Mouse (Mus musculus) lung, embryonic 16.5 days (tissue): ENCODE measurements around the gene Ube3b. TPM values are rescaled to one million over a fixed set of nuclear protein-coding genes. Genes with fewer than 3 reads are reported as not detected.
A peak's percentile ranks its signal among the peaks of the same experiment; 100 is the strongest.

Experiments
- ATAC-seq: fragments of 200-750 bp; cut with Nextera tagmentation; 2 replicates; pipeline ENCODE4 v1.8.0; 2017; ENCODE audit warnings: low read depth, mild to moderate bottlenecking, moderate library complexity
- H3K27ac ChIP-seq: fragments of 300-500 bp; sonication (generic); 2 replicates; pipeline ENCODE4 v1.5.1; 2014; ENCODE audit warnings: mild to moderate bottlenecking, control low read depth, low read length
- H3K27me3 ChIP-seq: fragments of 300-500 bp; sonication (generic); 2 replicates; pipeline ENCODE4 v1.6.1; 2014; ENCODE audit warnings: low read depth, low read length, mixed read lengths; ENCODE audit not compliant: control insufficient read depth, insufficient read depth
- H3K36me3 ChIP-seq: fragments of 300-500 bp; sonication (generic); 2 replicates; pipeline ENCODE4 v1.6.1; 2014; ENCODE audit warnings: low read length; ENCODE audit not compliant: control insufficient read depth, insufficient read depth
- H3K4me1 ChIP-seq: fragments of 300-500 bp; sonication (generic); replicated peaks from 2 replicates; pipeline ENCODE4 v1.6.1; 2014; ENCODE audit warnings: low read length, mixed read lengths; ENCODE audit not compliant: control insufficient read depth, insufficient read depth
- H3K4me2 ChIP-seq: fragments of 300-500 bp; sonication (generic); 2 replicates; pipeline ENCODE4 v1.6.1; 2014; ENCODE audit warnings: low read depth, low read length, control low read depth
- H3K4me3 ChIP-seq: fragments of 300-500 bp; sonication (generic); 2 replicates; pipeline ENCODE4 v1.5.1; 2014; ENCODE audit warnings: mild to moderate bottlenecking, low read length, control low read depth
- H3K9ac ChIP-seq: fragments of 300-500 bp; sonication (generic); 2 replicates; pipeline ENCODE4 v1.6.1; 2014; ENCODE audit warnings: low read length, control low read depth
- H3K9me3 ChIP-seq: fragments of 300-500 bp; sonication (generic); 2 replicates; pipeline ENCODE4 v1.6.1; 2016; ENCODE audit warnings: low read length; ENCODE audit not compliant: control insufficient read depth
- WGBS: fragments of 180-500 bp; shearing (Covaris S2); extraction: QIAGEN DNeasy Blood & Tissue Kit; methylation state at CpG from one replicate; pipeline ENCODE4 v1.1.7; 2014; 5-methylcytosine and 5-hydroxymethylcytosine counted together
- polyA plus RNA-seq: library from polyadenylated mRNA; unstranded; fragments of >200 nt; fragmentation: Nextera tagmentation; extraction: Ambion mirVana; gene quantifications from 2 replicates; pipeline ENCODE4 v1.2.1, GENCODE M21; 2015

Ube3b gene
- polyA plus RNA-seq, 1 experiment from 2014 or later, result 54.1 TPM

DNA sequence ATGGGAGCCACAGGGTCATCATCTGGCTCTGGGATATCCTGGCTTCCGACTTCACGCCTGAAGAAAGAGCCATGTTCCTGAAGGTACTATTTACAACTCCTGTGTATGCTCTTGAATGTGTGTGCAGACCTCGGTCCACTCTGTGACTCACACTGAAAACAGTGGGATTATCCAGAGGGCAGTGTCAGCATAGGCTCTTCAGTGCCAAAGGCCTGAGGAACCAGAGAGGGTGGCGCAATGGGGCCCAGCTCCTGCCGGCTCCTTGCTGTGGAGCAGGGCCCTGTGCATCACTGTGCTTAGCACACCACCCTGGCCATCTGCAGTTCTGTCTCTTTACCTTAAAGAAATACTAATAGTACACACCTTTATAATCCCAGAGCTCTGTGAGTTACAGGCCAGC lies 35.2 kb downstream of the Ube3b start:
- Histone ChIP-seq H3K27ac (no peak overlapping the region), H3K4me2 (no peak overlapping the region), H3K9me3 (no peaks in the 10 kb centered on the region), H3K4me1 (peaks cover 23% of the 10 kb centered on the region), H3K36me3 (peaks cover 59% of the 10 kb centered on the region), H3K27me3 (no peaks in the 10 kb centered on the region), H3K4me3 (no peak overlapping the region), H3K9ac (no peak overlapping the region)
- ATAC-seq, result no peak
- WGBS, result 92% methylated on average over 5 of the region's 5 CpGs

DNA sequence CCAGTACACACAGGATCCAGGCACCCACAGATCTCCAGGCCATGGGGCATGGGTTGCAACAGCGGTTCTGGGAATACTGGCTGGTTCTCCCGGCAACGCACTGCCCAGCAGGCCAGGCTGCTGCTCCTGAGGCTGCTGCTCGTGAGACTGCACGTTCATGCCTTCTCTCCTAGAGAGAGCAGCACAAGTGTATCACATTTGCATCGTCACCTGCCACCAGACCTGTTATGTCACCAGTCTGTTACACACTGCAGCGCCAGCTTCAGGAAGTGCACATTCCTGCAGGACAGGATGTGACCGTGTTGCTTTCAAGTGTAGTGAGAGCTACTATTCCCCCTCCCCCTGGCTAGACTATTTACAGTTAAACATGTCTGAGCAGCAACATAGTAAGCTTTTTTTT lies 36.4 kb downstream of the Ube3b start:
- Histone ChIP-seq H3K9ac (no peak overlapping the region), H3K27me3 (no peaks in the 10 kb centered on the region), H3K36me3 (peaks cover 46% of the 10 kb centered on the region), H3K4me2 (no peak overlapping the region), H3K4me1 (peaks cover 26% of the 10 kb centered on the region), H3K4me3 (no peak overlapping the region), H3K9me3 (no peaks in the 10 kb centered on the region), H3K27ac (no peak overlapping the region)
- 62% methylated on average over 8 of the region's 8 CpGs for WGBS
- no peak for ATAC-seq

DNA sequence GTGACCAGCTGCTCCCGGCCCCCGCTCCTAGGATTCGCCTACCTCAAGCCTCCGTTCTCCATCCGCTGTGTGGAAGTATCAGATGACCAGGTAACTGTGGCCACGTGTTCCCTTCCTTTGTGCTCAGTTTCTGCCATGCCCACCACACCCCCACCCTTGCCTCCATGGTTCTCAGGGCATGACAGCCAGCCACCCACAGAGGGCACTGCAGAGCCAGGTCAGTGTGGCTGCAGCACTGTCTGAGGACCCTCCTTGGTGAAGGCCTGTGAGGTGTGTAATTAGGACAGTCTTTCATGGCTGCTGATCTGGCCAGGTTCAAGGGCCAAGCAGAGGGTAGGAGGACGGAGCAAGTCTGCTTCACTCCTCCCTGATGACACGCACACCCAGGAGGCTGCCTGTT lies 38.1 kb downstream of the Ube3b start:
- ATAC-seq, result no peak
- no peak overlapping the region for H3K27ac ChIP-seq
- peaks cover 19% of the 10 kb centered on the region for H3K4me1 ChIP-seq
- H3K9ac ChIP-seq, result no peak overlapping the region
- H3K27me3 ChIP-seq, result no peaks in the 10 kb centered on the region
- H3K36me3 ChIP-seq, result peaks cover 45% of the 10 kb centered on the region
- 74% methylated on average over 8 of the region's 8 CpGs for WGBS
- H3K4me3 ChIP-seq, result no peak overlapping the region
- H3K4me2 ChIP-seq, result no peak overlapping the region
- no peaks in the 10 kb centered on the region for H3K9me3 ChIP-seq

DNA sequence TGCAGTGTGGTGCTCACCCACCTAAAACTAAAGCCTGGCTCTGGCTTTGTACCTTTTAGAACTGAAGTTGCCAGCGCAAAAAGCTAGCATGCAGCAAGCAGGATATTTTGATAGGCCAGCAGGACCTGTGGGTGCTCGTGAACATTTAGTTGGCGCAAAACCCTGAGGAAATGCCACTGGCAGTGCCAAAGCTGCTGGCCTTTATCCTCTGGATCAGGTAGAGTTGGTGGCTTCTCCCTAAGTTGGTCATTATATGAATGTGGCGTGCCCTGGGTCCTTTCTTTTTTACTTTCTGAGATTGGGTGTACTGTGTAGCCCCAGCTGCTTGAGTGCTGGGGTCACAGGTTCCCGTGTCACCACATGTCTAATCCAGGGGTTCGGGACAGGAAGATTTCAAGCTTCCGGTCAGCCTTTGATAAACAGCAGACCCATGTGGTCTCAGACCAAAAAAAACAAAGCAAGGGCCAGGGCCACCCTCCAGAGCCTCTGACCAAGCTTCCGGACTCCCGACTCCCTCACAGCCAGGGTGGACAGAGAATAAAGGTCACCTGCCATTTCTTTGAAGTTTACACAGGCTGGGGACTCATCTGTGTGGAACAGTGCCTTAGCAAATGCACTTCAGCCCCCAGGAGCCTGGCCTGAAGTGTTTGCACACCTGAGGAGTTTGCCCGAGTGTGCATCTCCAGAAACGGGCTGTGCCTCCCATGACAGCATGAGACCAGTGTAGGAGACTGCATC lies 41.3 kb downstream of the Ube3b start:
- H3K4me2 ChIP-seq, result 0 out of 2 replicates have a peak overlapping the region, but pooled peaks have one; percentile 1
- peaks cover 29% of the 10 kb centered on the region for H3K36me3 ChIP-seq
- peak; percentile 65 for ATAC-seq
- H3K9me3 ChIP-seq, result no peaks in the 10 kb centered on the region
- 41% methylated on average over 11 of the region's 11 CpGs for WGBS
- H3K4me1 ChIP-seq, result peaks cover 14% of the 10 kb centered on the region
- no peaks in the 10 kb centered on the region for H3K27me3 ChIP-seq
- H3K9ac ChIP-seq, result no peak overlapping the region; the same call in 1 of the 2 replicates
- H3K4me3 ChIP-seq, result no peak overlapping the region
- H3K27ac ChIP-seq, result no peak overlapping the region

DNA sequence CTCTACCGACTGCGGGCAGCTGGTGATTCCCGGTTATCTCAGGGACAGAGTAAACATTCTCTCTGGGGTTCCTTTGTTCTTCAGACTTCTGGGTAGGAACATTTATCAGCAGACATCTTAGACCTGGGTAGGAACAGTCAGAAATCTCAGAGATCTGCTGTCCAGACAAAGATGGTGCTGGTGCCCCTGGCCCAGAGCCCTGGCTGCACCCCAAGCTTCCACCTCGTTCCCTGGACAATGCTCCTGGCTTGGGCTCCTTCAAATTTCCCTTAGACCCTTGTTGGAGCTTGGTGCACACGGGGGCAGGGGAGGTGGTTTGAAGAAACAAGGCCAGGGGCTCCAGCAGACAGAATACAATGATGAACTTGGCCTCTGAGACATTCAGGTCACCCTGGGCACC lies 42.2 kb downstream of the Ube3b start:
- Histone ChIP-seq H3K9ac (peak overlapping the region; percentile 52), H3K27me3 (no peaks in the 10 kb centered on the region), H3K9me3 (no peaks in the 10 kb centered on the region), H3K4me3 (no peak overlapping the region), H3K27ac (no peak overlapping the region), H3K4me2 (0 out of 2 replicates have a peak overlapping the region, but pooled peaks have one; percentile 1), H3K4me1 (peaks cover 14% of the 10 kb centered on the region), H3K36me3 (peaks cover 21% of the 10 kb centered on the region)
- ATAC-seq, result no peak
- 7% methylated on average over 5 of the region's 5 CpGs for WGBS

DNA sequence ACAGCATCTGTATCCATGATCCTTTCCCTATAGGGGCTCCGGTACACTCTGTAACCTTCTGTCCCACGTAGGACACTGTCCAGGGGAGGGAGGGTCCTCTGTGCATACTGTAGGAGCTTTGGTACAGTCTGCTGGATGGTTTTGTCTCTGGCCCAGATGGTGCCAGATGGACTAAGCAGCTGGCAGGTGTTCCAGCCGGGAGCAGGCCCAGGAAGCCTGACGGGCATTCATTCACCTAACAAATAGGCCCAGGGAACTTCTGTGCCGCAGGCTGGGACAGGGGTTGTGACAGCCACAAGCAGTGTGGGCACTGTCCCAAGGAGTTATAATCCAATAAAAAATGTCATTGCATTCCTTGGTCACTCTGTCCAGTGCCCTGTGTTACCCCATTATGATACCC lies 43.6 kb downstream of the Ube3b start:
- peaks cover 14% of the 10 kb centered on the region for H3K4me1 ChIP-seq
- no peaks in the 10 kb centered on the region for H3K9me3 ChIP-seq
- no peak overlapping the region for H3K9ac ChIP-seq
- peaks cover 12% of the 10 kb centered on the region for H3K36me3 ChIP-seq
- H3K27ac ChIP-seq, result no peak overlapping the region
- H3K4me3 ChIP-seq, result no peak overlapping the region
- no peak for ATAC-seq
- WGBS, result 80% methylated on average over 5 of the region's 5 CpGs
- no peaks in the 10 kb centered on the region for H3K27me3 ChIP-seq
- no peak overlapping the region for H3K4me2 ChIP-seq

DNA sequence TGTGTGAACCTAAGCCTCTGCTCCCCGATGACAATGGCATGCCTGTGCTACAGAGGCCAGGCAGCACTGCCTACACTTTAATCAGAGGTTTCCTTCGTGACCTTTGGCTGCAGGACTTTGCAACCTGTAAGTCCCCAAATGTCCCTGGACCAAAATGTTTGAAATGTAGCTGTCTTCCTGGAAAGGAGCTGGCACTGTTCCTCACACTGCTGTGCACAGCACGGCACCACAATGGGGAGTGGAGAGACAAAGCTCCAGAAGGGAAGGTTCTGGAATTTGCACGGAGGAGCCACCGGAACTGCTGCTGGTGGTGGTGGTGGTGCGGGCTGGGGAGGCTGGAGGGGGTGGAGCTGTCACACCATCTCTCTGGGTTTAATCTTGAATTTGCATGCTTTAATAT lies 46.3 kb downstream of the Ube3b start:
- 78% methylated on average over 6 of the region's 6 CpGs for WGBS
- Histone ChIP-seq H3K27me3 (no peaks in the 10 kb centered on the region), H3K36me3 (no peaks in the 10 kb centered on the region), H3K4me1 (peaks cover 11% of the 10 kb centered on the region), H3K27ac (no peak overlapping the region), H3K4me2 (no peak overlapping the region), H3K9ac (no peak overlapping the region), H3K9me3 (no peaks in the 10 kb centered on the region), H3K4me3 (no peak overlapping the region)
- no peak for ATAC-seq

DNA sequence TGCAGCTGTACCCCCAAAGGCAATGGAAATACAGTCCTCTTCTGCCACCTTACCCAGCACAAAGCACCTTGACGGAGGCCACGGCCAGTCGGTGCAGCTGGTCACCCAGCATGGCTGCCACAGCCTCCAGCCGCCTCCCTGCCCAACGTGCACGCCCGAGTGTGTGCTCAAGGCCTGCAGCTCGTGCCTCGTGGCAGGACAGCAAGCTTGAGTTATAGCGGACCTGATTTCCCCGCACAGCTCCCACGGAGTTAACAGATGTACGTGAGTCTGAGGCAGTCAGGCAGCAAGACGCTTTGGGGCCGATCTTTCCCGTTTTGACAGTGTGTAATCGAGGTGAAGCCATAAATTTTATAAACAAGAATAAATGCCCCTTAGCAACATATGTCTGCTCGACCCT lies 48.2 kb downstream of the Ube3b start:
- no peak for ATAC-seq
- WGBS, result 62% methylated on average over 18 of the region's 18 CpGs
- H3K27ac ChIP-seq, result no peak overlapping the region
- no peaks in the 10 kb centered on the region for H3K36me3 ChIP-seq
- no peak overlapping the region for H3K4me3 ChIP-seq
- H3K4me2 ChIP-seq, result no peak overlapping the region
- H3K9ac ChIP-seq, result no peak overlapping the region
- no peaks in the 10 kb centered on the region for H3K4me1 ChIP-seq
- H3K9me3 ChIP-seq, result no peaks in the 10 kb centered on the region
- no peaks in the 10 kb centered on the region for H3K27me3 ChIP-seq

DNA sequence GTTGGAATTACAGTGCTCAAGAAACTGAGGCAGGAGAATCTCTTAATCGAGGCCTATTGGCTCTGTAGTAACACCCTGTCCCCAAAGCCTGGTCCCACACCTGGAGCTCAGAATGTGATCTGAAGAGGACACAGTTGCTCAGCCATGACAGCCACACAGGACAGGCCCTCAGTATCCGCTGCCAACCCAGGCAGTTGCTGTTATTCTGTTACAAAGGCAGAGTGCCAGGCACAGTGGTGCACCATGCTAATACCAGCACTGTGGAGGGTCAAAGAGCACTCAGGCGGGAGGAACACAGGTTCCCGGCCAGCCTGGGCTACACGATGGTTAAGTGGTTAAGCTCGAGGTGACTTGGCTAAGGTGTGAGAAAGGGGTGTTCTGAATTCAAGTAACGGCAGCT lies 49.4 kb downstream of the Ube3b start:
- WGBS, result 75% methylated on average over 7 of the region's 7 CpGs
- H3K9me3 ChIP-seq, result no peaks in the 10 kb centered on the region
- ATAC-seq, result no peak
- no peak overlapping the region for H3K9ac ChIP-seq
- no peak overlapping the region for H3K27ac ChIP-seq
- H3K4me3 ChIP-seq, result no peak overlapping the region
- H3K36me3 ChIP-seq, result no peaks in the 10 kb centered on the region
- H3K4me2 ChIP-seq, result no peak overlapping the region
- H3K4me1 ChIP-seq, result no peaks in the 10 kb centered on the region
- H3K27me3 ChIP-seq, result no peaks in the 10 kb centered on the region
